Mouse (Mus musculus): ENCODE measurements around the gene Vps4b. TPM values are rescaled to one million over a fixed set of nuclear protein-coding genes. Genes with fewer than 3 reads are reported as not detected.
A peak's percentile ranks its signal among the peaks of the same experiment; 100 is the strongest.

Gene Vps4b
- total RNA-seq (2018; cell fraction: chromatin; rRNA removed), result 100 to 1,000 TPM; 131 to 448 (median 234) TPM
- total RNA-seq (2018; cell fraction: cytosol; rRNA removed), result 100 to 1,000 TPM; 102 to 127 (median 114) TPM
- 100 to 1,000 TPM; 118 to 228 (median 151) TPM for total RNA-seq (2018; cell fraction: nucleus; rRNA removed)
- polyA plus RNA-seq (2018), result 90.5 to 143 TPM (median 103 TPM) in 3 replicates

DNA sequence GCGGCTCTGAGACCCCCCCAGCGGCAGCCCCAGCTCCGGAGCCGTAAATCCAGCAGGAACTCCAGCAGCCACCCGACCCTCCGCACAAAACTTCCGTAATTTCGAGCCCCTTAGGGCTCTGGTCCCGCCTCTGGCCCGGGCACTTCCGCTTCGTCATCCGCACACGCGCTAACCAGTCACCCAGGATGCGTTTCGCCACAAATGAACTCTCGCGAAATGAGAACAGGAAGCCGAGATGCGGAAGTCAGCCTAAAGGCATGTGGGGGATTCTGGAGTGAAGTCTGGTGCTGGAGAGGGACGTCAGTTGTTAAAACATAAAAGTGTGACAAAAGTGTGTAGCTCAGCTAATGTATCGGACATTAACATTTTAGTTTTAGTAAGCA is at the start of gene Vps4b:
TSS of gene Vps4b (minus strand) at position 187 of the 383 bp plus-strand sequence.
- 0% methylated on average over 16 of the region's 23 CpGs for WGBS (ENCODE audit: missing documents)
- Histone ChIP-seq H3K4me3 (ENCODE audit: inconsistent target) (peak within 1 kb of the TSS; percentile 87), H3K27ac (peak within 1 kb of the TSS; percentile 51)

DNA sequence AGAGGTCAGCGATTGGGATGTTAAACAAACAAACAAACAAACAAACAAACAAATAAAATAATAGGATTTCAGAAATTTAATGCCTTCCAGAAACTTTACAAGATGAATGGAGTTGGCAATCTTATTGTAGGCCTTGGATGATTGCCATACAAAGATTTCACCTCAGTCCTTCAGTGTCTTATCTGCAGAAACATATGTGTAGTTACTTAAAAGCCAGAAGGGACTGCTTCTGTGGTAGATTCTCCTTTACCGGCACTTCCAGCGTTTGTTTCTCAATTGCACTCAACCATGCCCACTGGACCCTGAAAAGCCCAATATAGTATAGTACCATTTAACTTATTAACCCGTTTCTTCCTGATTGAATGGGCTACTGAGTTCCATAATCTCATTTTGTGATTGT is 32.3 kb upstream of the Vps4b start:
- no peak overlapping the region for H3K27ac ChIP-seq
- H3K36me3 ChIP-seq (ENCODE audit: inconsistent target), result no peaks in the 10 kb centered on the region
- no peak overlapping the region for H3K4me3 ChIP-seq (ENCODE audit: inconsistent target)
- WGBS (ENCODE audit: missing documents), result 59% methylated on average over 4 of the region's 4 CpGs
- H3K79me2 ChIP-seq (ENCODE audit: inconsistent target), result no peaks in the 10 kb centered on the region

More for the DNA sequence above, at the start of gene Vps4b:
- peaks cover 50% of the 10 kb centered on the region for H3K79me2 ChIP-seq (ENCODE audit: inconsistent target)
- H3K36me3 ChIP-seq (ENCODE audit: inconsistent target), result no peaks in the 10 kb centered on the region

DNA sequence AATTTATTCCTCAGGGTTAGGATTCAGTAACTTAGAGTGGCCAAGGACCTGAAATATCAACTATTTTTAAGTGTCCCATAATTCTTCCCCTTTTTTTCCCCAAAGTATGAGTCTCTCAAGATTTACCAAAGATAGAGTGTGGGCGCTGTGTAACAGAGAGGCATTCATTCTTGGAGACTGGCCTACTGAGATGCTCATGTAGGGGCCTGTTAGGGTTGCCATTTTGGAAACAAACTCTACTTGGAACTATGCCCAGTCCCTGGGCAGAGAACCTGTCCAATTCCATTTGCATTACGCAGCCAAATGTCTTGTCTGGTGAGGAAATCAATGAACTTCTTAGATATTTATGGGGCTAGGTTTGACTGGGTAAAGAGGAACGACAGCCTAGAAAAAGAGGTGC is 25.8 kb upstream of the Vps4b start:
- WGBS (ENCODE audit: missing documents), result 95% methylated on average over 3 of the region's 3 CpGs
- Histone ChIP-seq H3K27ac (no peak overlapping the region), H3K4me3 (ENCODE audit: inconsistent target) (no peak overlapping the region), H3K79me2 (ENCODE audit: inconsistent target) (no peaks in the 10 kb centered on the region), H3K36me3 (ENCODE audit: inconsistent target) (no peaks in the 10 kb centered on the region)

DNA sequence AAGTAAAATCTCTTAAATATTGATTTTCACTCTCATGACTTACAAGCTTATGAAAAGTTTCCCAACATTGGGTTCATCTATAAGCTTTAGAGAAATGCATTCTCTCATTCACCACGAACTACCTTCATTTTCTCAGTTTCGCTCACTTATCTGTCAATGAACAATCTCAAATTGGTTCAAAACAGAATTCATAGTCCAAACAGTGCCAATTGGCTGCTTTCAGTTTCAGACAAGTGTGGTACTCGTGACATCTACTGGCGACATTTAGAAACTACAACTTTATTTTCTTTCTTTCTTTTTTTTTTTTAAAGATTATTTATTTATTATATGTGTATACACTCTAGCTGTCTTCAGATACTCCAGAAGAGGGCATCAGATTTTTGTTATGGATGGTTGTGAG is 21.8 kb upstream of the Vps4b start:
- 7% methylated on average over 4 of the region's 4 CpGs for WGBS (ENCODE audit: missing documents)
- Histone ChIP-seq H3K4me3 (ENCODE audit: inconsistent target) (no peak overlapping the region), H3K36me3 (ENCODE audit: inconsistent target) (no peaks in the 10 kb centered on the region), H3K27ac (no peak overlapping the region), H3K79me2 (ENCODE audit: inconsistent target) (no peaks in the 10 kb centered on the region)

DNA sequence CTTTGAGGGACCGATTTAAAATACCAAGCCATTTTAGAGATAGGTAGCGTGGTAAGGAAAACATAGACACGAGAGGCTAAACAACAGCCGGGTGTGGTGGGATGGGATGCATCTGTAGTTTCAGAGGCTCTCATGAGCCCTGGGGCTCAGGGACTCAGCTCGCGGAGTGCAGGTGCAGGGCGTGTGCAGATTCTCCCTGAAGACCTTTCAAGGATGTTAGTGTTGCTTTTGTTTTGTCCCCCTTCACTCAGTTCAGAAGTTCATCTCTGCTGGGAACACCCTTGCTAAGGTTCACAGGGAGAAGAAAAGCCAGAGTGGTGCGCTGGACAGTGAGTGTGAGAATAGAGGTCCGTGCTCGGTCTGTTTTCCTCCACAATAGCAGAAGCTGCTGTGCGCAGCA is 20.2 kb upstream of the Vps4b start:
- H3K79me2 ChIP-seq (ENCODE audit: inconsistent target), result no peaks in the 10 kb centered on the region
- WGBS (ENCODE audit: missing documents), result 96% methylated on average over 11 of the region's 11 CpGs
- H3K27ac ChIP-seq, result no peak overlapping the region

GRCm38 (mm10) chr1:106815265-106815664 is 18.7 kb upstream of the Vps4b start:
- H3K4me3 ChIP-seq (ENCODE audit: inconsistent target), result no peak overlapping the region; the same call in 1 of the 2 replicates
- no peaks in the 10 kb centered on the region for H3K79me2 ChIP-seq (ENCODE audit: inconsistent target)
- whole genome bisulfite sequencing (ENCODE audit: missing documents), result 12% methylated on average over 6 of the region's 6 CpGs
- peak overlapping the region; percentile 51 for H3K27ac ChIP-seq
- no peaks in the 10 kb centered on the region for H3K36me3 ChIP-seq (ENCODE audit: inconsistent target)

More for the DNA sequence above, 20.2 kb upstream of the Vps4b start:
- Histone ChIP-seq H3K4me3 (ENCODE audit: inconsistent target) (no peak overlapping the region), H3K36me3 (ENCODE audit: inconsistent target) (no peaks in the 10 kb centered on the region)

DNA sequence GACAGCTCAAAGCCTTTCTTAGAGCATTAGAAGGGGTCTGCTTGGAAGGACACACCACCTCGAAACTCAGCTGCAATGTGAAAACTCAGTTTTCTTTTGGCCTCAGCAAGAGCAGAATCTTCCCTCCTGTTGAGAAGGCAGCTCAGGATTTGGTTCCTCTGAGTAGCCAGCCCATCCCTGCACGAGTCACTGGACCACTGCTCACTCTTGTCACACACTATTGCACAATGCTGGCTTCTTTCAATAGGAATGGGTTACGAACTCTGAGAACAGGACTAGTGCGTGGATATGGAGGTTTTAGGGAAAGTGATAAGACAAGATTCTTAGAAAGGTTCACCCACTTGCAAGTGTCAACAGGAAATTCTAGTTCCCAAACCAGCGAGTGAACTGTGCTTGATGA is 18.3 kb upstream of the Vps4b start:
- Histone ChIP-seq H3K4me3 (ENCODE audit: inconsistent target) (no peak overlapping the region; the same call in 1 of the 2 replicates), H3K36me3 (ENCODE audit: inconsistent target) (no peaks in the 10 kb centered on the region), H3K27ac (peak overlapping the region; percentile 51), H3K79me2 (ENCODE audit: inconsistent target) (no peaks in the 10 kb centered on the region)
- 16% methylated on average over 5 of the region's 5 CpGs for WGBS (ENCODE audit: missing documents)

DNA sequence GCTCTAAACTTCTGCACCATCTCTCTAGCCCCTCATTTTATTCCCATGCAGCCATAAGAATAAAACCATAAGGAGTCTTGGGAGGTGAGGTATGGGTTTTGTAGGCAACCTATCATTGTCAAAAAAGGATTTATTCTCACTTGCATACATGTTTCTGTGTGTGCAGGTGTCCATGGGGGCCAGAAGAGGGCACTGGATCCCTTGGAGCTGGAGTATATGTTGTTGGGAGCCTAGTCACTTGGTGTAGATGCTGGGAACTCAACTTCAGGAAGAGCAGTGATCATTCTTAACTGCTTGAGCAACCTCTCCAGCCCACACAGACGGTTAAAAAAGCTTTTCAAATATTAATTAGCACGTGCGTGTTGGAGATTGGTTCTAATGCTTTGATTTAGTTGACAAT is 3.4 kb upstream of the Vps4b start:
- no peaks in the 10 kb centered on the region for H3K36me3 ChIP-seq (ENCODE audit: inconsistent target)
- H3K79me2 ChIP-seq (ENCODE audit: inconsistent target), result peaks cover 16% of the 10 kb centered on the region
- no peak overlapping the region for H3K27ac ChIP-seq
- 85% methylated on average over 3 of the region's 3 CpGs for WGBS (ENCODE audit: missing documents)
- H3K4me3 ChIP-seq (ENCODE audit: inconsistent target), result no peak overlapping the region

DNA sequence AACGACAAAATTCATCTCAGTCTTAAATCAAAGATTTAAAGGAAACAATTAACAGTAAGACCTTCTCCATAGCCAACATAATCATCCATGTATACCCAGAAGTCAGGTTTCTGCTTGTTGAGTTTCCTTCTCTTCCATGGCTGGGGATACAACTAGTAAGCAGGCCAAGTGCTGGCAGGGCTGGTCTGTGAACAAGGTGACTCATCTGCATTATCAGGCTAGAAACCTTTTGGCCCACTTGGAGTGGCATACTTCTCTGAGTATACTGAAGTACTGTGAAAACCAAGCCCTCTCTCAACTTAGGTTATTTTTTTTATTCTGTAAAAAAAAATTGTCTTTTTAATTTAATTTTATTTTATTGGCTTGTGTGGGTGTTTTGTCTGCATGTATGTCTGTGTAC is 2.9 kb upstream of the Vps4b start:
- no peak overlapping the region for H3K4me3 ChIP-seq (ENCODE audit: inconsistent target)
- H3K79me2 ChIP-seq (ENCODE audit: inconsistent target), result peaks cover 21% of the 10 kb centered on the region
- H3K27ac ChIP-seq, result no peak overlapping the region
- no peaks in the 10 kb centered on the region for H3K36me3 ChIP-seq (ENCODE audit: inconsistent target)
- WGBS (ENCODE audit: missing documents), result 80% methylated on average over 1 of the region's 1 CpGs

DNA sequence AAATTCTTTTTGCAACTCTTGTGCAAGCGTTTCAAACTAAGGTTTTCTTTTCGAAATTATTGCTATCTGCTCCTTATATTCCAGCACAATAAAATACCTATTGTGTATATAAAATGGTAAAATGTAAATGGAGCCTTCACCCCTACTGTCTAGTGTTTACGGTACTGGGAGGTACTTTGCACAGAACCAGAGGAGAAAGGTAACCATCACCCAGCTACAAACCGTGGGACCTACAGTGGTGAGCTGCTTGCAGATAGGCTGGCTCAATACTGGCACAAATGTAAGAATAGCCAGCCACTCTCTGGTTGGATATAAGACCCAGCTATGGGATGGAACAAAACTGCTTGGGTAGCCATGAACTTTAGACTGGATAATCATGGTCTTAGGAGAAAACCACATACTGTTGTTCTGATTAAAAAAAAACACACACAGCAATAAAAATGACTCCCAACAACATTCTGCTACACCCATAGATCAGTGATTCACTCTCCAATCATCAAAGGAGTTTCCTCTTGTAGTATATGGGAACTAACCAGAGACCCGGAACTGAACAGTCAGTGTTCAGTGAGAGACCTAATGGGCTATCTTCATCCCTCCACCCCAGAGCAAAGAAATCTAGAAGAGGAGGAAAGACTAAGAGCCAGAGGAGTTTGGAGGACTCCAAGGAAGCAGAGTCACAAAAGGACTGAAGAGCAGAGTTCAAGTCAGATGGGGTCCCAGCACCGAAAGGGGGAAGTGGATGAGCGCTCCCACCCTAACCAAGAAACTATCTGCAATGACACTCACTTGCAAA is 655 bp upstream of the Vps4b start:
- Histone ChIP-seq H3K27ac (peak overlapping the region; percentile 51), H3K4me3 (ENCODE audit: inconsistent target) (peak overlapping the region; percentile 87), H3K79me2 (ENCODE audit: inconsistent target) (peaks cover 43% of the 10 kb centered on the region), H3K36me3 (ENCODE audit: inconsistent target) (no peaks in the 10 kb centered on the region)
- WGBS (ENCODE audit: missing documents), result 55% methylated on average over 7 of the region's 7 CpGs

- H3K4me3 ChIP-seq (ENCODE audit: inconsistent target), result peak overlapping the region; percentile 87
- H3K36me3 ChIP-seq (ENCODE audit: inconsistent target), result 0 out of 2 replicates have a peak, but pooled peaks cover 4% of the 10 kb centered on the region
- H3K79me2 ChIP-seq (ENCODE audit: inconsistent target), result peaks cover 56% of the 10 kb centered on the region
- 2% methylated on average over 50 of the region's 51 CpGs for WGBS (ENCODE audit: missing documents)
- peak overlapping the region; percentile 51 for H3K27ac ChIP-seq
Measured at GRCm38 (mm10) chr1:106795634-106796541, 640 bp downstream of the Vps4b start.

GRCm38 (mm10) chr1:106774896-106775295 is 21.6 kb downstream of the Vps4b start:
- no peak overlapping the region for H3K27ac ChIP-seq
- no peaks in the 10 kb centered on the region for H3K79me2 ChIP-seq (ENCODE audit: inconsistent target)
- H3K36me3 ChIP-seq (ENCODE audit: inconsistent target), result peaks cover 91% of the 10 kb centered on the region
- WGBS (ENCODE audit: missing documents), result 98% methylated on average over 4 of the region's 4 CpGs
- H3K4me3 ChIP-seq (ENCODE audit: inconsistent target), result no peak overlapping the region

GRCm38 (mm10) chr1:106774092-106774491 is 22.4 kb downstream of the Vps4b start:
- no peak overlapping the region for H3K27ac ChIP-seq
- peaks cover 90% of the 10 kb centered on the region for H3K36me3 ChIP-seq (ENCODE audit: inconsistent target)
- H3K79me2 ChIP-seq (ENCODE audit: inconsistent target), result no peaks in the 10 kb centered on the region
- WGBS (ENCODE audit: missing documents), result 93% methylated on average over 9 of the region's 9 CpGs
- no peak overlapping the region for H3K4me3 ChIP-seq (ENCODE audit: inconsistent target)

DNA sequence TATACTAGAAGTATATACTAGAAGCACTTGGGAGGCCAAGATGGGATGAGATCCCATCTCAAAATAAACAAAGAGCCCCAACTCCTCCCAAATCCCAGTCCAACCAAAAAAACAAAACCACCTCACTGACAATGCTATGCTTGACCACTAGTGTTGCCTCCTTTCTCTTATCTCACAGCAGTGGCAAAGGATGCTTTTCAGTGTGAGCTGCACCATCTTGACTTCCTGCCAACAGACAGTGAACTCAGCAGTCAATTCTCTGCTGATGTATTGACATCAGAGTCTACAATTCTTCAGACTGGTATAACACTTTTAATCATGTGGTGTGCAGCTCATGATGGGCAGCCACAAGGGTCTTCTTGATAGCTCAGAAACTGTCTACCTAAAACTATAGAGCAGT is 27.8 kb downstream of the Vps4b start:
- Histone ChIP-seq H3K79me2 (ENCODE audit: inconsistent target) (no peaks in the 10 kb centered on the region), H3K27ac (no peak overlapping the region), H3K4me3 (ENCODE audit: inconsistent target) (no peak overlapping the region), H3K36me3 (ENCODE audit: inconsistent target) (peaks cover 73% of the 10 kb centered on the region; the same call in 1 of the 2 replicates)
